Mouse (Mus musculus) neutrophil, adult 65 days (primary cell): ENCODE measurements around the gene Manf. TPM values are rescaled to one million over a fixed set of nuclear protein-coding genes. Genes with fewer than 3 reads are reported as not detected.

Source experiments
- total RNA-seq: library from RNA; stranded (reverse); gene quantifications from 2 replicates; pipeline ENCODE4 v1.2.4, GENCODE M21; 2023

The Manf gene
- total RNA-seq = 82.5 and 89.9 TPM in 2 replicates

GRCm38 (mm10) chr9:106891829-106892551 is at the start of gene Manf:
Gene Manf (minus strand): TSS chr9:106891979.

GRCm38 (mm10) chr9:106886828-106887702 is 4.7 kb downstream of the Manf start, which contains the start of gene Rbm15b:
Gene Rbm15b (minus strand): TSS chr9:106887428.

GRCm38 (mm10) chr9:106821618-106822380 is 70.0 kb downstream of the Manf start, which contains the start of gene Dcaf1:
Gene Dcaf1 (plus strand): TSS chr9:106821874.

GRCm38 (mm10) chr9:106788812-106789321 is 102.9 kb downstream of the Manf start, which contains the start of gene Rad54l2:
Gene Rad54l2 (minus strand): TSS chr9:106789194.

Other genes with a start within 250 kb of the Manf start
- not detected in 2 replicates for gene Grm2, start 235.9 kb downstream of the Manf start, total RNA-seq
- gene Tex264, start 206.1 kb downstream of the Manf start, total RNA-seq = 8.1 and 9.6 TPM in 2 replicates
- 12.5 and 16.2 TPM in 2 replicates for gene Rad54l2, start 102.8 kb downstream of the Manf start, total RNA-seq
- 9.2 TPM in 2 replicates for gene Dcaf1, start 70.1 kb downstream of the Manf start, total RNA-seq
- gene Rbm15b, start 4.6 kb downstream of the Manf start, total RNA-seq = 15.4 and 24.8 TPM in 2 replicates